Comparison of ENCODE assay signal across 18 mouse cellular contexts in the genomic region with DNA sequence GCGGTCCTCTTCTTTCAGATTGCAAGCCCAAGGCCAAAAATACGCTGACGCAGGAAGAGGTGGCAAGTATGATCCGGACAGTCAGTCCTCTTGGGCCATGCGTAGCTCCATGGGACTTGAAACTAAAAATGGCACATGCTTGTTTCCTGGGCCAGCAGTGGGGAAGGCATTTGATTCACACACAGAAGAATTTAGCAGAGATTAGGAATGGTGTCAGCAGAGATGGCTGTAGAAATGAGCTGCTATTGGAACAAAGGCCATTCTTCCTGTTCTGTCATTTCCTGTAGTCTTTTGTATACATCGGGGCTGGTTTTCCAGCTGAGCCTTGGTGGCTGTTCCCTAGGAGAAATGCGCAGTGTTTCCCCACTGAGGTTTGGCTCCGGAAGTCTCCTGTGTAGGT. TPM values are rescaled to one million over a fixed set of nuclear protein-coding genes. Genes with fewer than 3 reads are reported as not detected.
DNase-seq lines count a peak whose midpoint lies in the region; ATAC-seq and TF ChIP-seq lines count a peak whose summit lies in the region.
"Had no signal": no experiment of that assay in that cellular context is flagged by ENCODE, and none has a peak within 500 bp of the region (broad histone marks: within the 10 kb centered on the region; RNA-seq: fewer than 3 reads in every experiment).

No protein-coding gene starts in this region.

- H3K4me1 ChIP-seq in forebrain, postnatal 0 days (ENCODE audit: insufficient read depth): no peaks in the 10 kb centered on the region
- no peaks in the 10 kb centered on the region for H3K4me1 ChIP-seq in forebrain, embryonic 11.5 days (replicated peaks; ENCODE audit: control insufficient read depth, insufficient read depth, low read length)
- no peaks in the 10 kb centered on the region for H3K4me1 ChIP-seq in limb, embryonic 15.5 days
- H3K4me1 ChIP-seq in limb, embryonic 10.5 days: no peaks in the 10 kb centered on the region
- H3K4me1 ChIP-seq: embryonic facial prominence, embryonic 15.5 days; hindbrain, embryonic 12.5 days had no signal

- WGBS in forebrain, postnatal 0 days: 76% methylated on average over 8 of the region's 8 CpGs
- WGBS in forebrain, embryonic 11.5 days: 91% methylated on average over 8 of the region's 8 CpGs
- 91% methylated on average over 8 of the region's 8 CpGs for WGBS in limb, embryonic 15.5 days
- WGBS in limb, embryonic 10.5 days: 93% methylated on average over 8 of the region's 8 CpGs

- H3K9ac ChIP-seq in forebrain, postnatal 0 days: no peak overlapping the region
- H3K9ac ChIP-seq in forebrain, embryonic 11.5 days (ENCODE audit: low read length): no peak overlapping the region
- no peak overlapping the region for H3K9ac ChIP-seq in limb, embryonic 15.5 days
- H3K9ac ChIP-seq: embryonic facial prominence, embryonic 15.5 days; hindbrain, embryonic 12.5 days had no signal

- 0 out of 2 replicates have a peak, but pooled peaks cover 4% of the 10 kb centered on the region for H3K36me3 ChIP-seq in forebrain, postnatal 0 days (ENCODE audit: insufficient read depth)
- H3K36me3 ChIP-seq in forebrain, embryonic 11.5 days (ENCODE audit: control insufficient read depth, insufficient read depth, low read length): no peaks in the 10 kb centered on the region
- peaks cover 9% of the 10 kb centered on the region; the same call in 1 of the 2 replicates for H3K36me3 ChIP-seq in limb, embryonic 15.5 days
- H3K36me3 ChIP-seq in limb, embryonic 10.5 days: peaks cover 50% of the 10 kb centered on the region

- H3K9me3 ChIP-seq in forebrain, postnatal 0 days (ENCODE audit: low read length): no peaks in the 10 kb centered on the region
- no peaks in the 10 kb centered on the region for H3K9me3 ChIP-seq in forebrain, embryonic 11.5 days (ENCODE audit: control insufficient read depth, low read length)
- no peaks in the 10 kb centered on the region for H3K9me3 ChIP-seq in limb, embryonic 15.5 days
- no peaks in the 10 kb centered on the region for H3K9me3 ChIP-seq in limb, embryonic 10.5 days (replicated peaks)
- H3K9me3 ChIP-seq: embryonic facial prominence, embryonic 15.5 days; hindbrain, embryonic 12.5 days had no signal

- no peak overlapping the region for H3K4me3 ChIP-seq in forebrain, postnatal 0 days (ENCODE audit: low read depth, low read length)
- no peak overlapping the region for H3K4me3 ChIP-seq in forebrain, embryonic 11.5 days (ENCODE audit: low read depth, low read length)
- no peak overlapping the region for H3K4me3 ChIP-seq in limb, embryonic 15.5 days
- H3K4me3 ChIP-seq in limb, embryonic 10.5 days: no peak overlapping the region
- H3K4me3 ChIP-seq: embryonic facial prominence, embryonic 15.5 days; hindbrain, embryonic 12.5 days had no signal

- no peaks in the 10 kb centered on the region for H3K27me3 ChIP-seq in forebrain, postnatal 0 days (ENCODE audit: insufficient read depth, low read length)
- no peaks in the 10 kb centered on the region for H3K27me3 ChIP-seq in forebrain, embryonic 11.5 days (ENCODE audit: control insufficient read depth, insufficient read depth, low read length)
- no peaks in the 10 kb centered on the region for H3K27me3 ChIP-seq in limb, embryonic 15.5 days
- H3K27me3 ChIP-seq in limb, embryonic 10.5 days (ENCODE audit: low read depth, poor library complexity, severe bottlenecking): no peaks in the 10 kb centered on the region
- H3K27me3 ChIP-seq: embryonic facial prominence, embryonic 15.5 days; hindbrain, embryonic 12.5 days had no signal

- DNase-seq in forebrain, postnatal 0 days: no peak
- no peak for DNase-seq in forebrain, embryonic 11.5 days (ENCODE audit: low spot score)
- DNase-seq in limb, embryonic 10.5 days (ENCODE audit: low spot score): no peak
- peak; percentile 7 to 9 for DNase-seq in right cerebral cortex, adult 2 months (ENCODE audit: low spot score in 2 of 2)
- DNase-seq in right cerebral cortex, postnatal 4 days: no peak
- no peak for DNase-seq in cerebellum, postnatal 10 days
- no peak for DNase-seq in gastrocnemius, postnatal 25 days
- DNase-seq: adrenal gland, postnatal 36 days; B cell, adult 2 months; kidney, adult 18-20 months; kidney, postnatal 25 days; right cerebral cortex, postnatal 14 days; thymus, adult 18-20 months had no signal

- ATAC-seq in forebrain, postnatal 0 days: no peak; the same call in 1 of the 2 replicates
- ATAC-seq in forebrain, embryonic 11.5 days (replicated peaks; ENCODE audit: low FRiP score): no peak
- no peak for ATAC-seq in limb, embryonic 15.5 days (ENCODE audit: insufficient number of reproducible peaks, low FRiP score, low TSS enrichment, low read depth)

- H3K27ac ChIP-seq in forebrain, postnatal 0 days (ENCODE audit: low read depth, low read length): peak overlapping the region; percentile 64
- H3K27ac ChIP-seq in forebrain, embryonic 11.5 days (ENCODE audit: low read depth, low read length): no peak overlapping the region
- H3K27ac ChIP-seq in limb, embryonic 15.5 days: 0 out of 2 replicates have a peak overlapping the region, but pooled peaks have one; percentile 30
- no peak overlapping the region for H3K27ac ChIP-seq in limb, embryonic 10.5 days
- H3K27ac ChIP-seq: embryonic facial prominence, embryonic 15.5 days; hindbrain, embryonic 12.5 days; macrophage had no signal

- H3K4me2 ChIP-seq in forebrain, postnatal 0 days (ENCODE audit: low read depth): no peak overlapping the region
- no peak overlapping the region for H3K4me2 ChIP-seq in forebrain, embryonic 11.5 days (ENCODE audit: low read depth, low read length, severe bottlenecking)
- no peak overlapping the region for H3K4me2 ChIP-seq in limb, embryonic 15.5 days
- H3K4me2 ChIP-seq: embryonic facial prominence, embryonic 15.5 days; hindbrain, embryonic 12.5 days; liver, embryonic 11.5 days had no signal

- no peak for TF ChIP-seq CTCF in forebrain, postnatal 0 days (IDR thresholded peaks at IDR 0.05; ENCODE audit: low read depth)

RNA-seq across cellular contexts. Expression of a gene that starts 57.4 kb away (rescaled TPM):
- 10.3 and 12.7 TPM in 2 replicates for total RNA-seq in forebrain, postnatal 0 days (2014; rRNA removed)
- polyA plus RNA-seq in forebrain, postnatal 0 days (2015; fragmentation: Nextera tagmentation; extraction: Ambion mirVana): 11.9 and 12.8 TPM in 2 replicates
- 51.9 and 53.3 TPM in 2 replicates for polyA plus RNA-seq in forebrain, embryonic 11.5 days (2014; fragmentation: Nextera tagmentation; extraction: Ambion mirVana)
- 35.4 and 35.9 TPM in 2 replicates for polyA plus RNA-seq in limb, embryonic 15.5 days (2015; fragmentation: Nextera tagmentation; extraction: Ambion mirVana)
- polyA plus RNA-seq in limb, embryonic 10.5 days (2016; fragmentation: Nextera tagmentation; extraction: Ambion mirVana): 52.9 and 69.5 TPM in 2 replicates
- total RNA-seq in gastrocnemius, postnatal 25 days (2021): 10 to 100 TPM; 14.3 to 20.5 TPM

Comparison
In these comparisons a context has a peak if more than half of its experiments do, and no peak if none do; other contexts are left out.
1. DNase-seq: peak in right cerebral cortex, adult 2 months (2 of 2); none in forebrain, postnatal 0 days (single experiment), forebrain, embryonic 11.5 days (single experiment), limb, embryonic 10.5 days (single experiment), right cerebral cortex, postnatal 4 days (single experiment), cerebellum, postnatal 10 days (0 of 2) and gastrocnemius, postnatal 25 days (single experiment).
2. H3K27ac ChIP-seq: peak in forebrain, postnatal 0 days (single experiment) and limb, embryonic 15.5 days (single experiment); none in forebrain, embryonic 11.5 days (single experiment) and limb, embryonic 10.5 days (single experiment).